Mouse (Mus musculus) MEL (cell line): Measurements from ENCODE around the gene Cfd. TPM values are rescaled to one million over a fixed set of nuclear protein-coding genes. Genes with fewer than 3 reads are reported as not detected.
A peak's percentile ranks its signal among the peaks of the same experiment; 100 is the strongest.

Experiments
- DNase-seq: peaks from one replicate; pipeline ENCODE4 v3.0.0; 2011; ENCODE audit warnings: low read depth, low spot score
- H3K27ac ChIP-seq: 2 replicates; pipeline ENCODE4 v1.5.1; 2012; ENCODE audit warnings: low read depth, mild to moderate bottlenecking, control low read depth, low read length, moderate library complexity; ENCODE audit not compliant: control insufficient read depth
- H3K27me3 ChIP-seq, 2 experiments: fragments of 150-350 bp in 1 of 2; sonication (generic) in 1 of 2; 2 replicates each; pipeline ENCODE4 v1.6.1; 2012; ENCODE audit warnings: low read length in 2 of 2, mild to moderate bottlenecking in 2 of 2, improper control_type of control experiment in 1 of 2, moderate library complexity in 1 of 2; ENCODE audit not compliant: insufficient read depth in 2 of 2, control insufficient read depth in 1 of 2
- H3K36me3 ChIP-seq, 2 experiments: 2 replicates each; pipeline ENCODE4 v1.6.1; 2012 to 2014; ENCODE audit warnings: low read length in 2 of 2, improper control_type of control experiment in 1 of 2, inconsistent platforms in 1 of 2, mild to moderate bottlenecking in 1 of 2; ENCODE audit not compliant: insufficient read depth in 2 of 2, control insufficient read depth in 1 of 2
- H3K4me1 ChIP-seq, 2 experiments: fragments of 150-350 bp in 1 of 2; sonication (generic) in 1 of 2; 2 replicates each; pipeline ENCODE4 v1.6.1; 2012; ENCODE audit warnings: low read length in 2 of 2, improper control_type of control experiment in 1 of 2, mild to moderate bottlenecking in 1 of 2; ENCODE audit not compliant: insufficient read depth in 2 of 2, control insufficient read depth in 1 of 2
- H3K4me3 ChIP-seq, 2 experiments: fragments of 150-350 bp in 1 of 2; sonication (generic) in 1 of 2; 2 replicates each; pipeline ENCODE4 v1.5.1; 2012; ENCODE audit warnings: low read depth in 2 of 2, low read length in 2 of 2, mild to moderate bottlenecking in 2 of 2, moderate library complexity in 2 of 2, control low read depth in 1 of 2, improper control_type of control experiment in 1 of 2; ENCODE audit not compliant: control insufficient read depth in 1 of 2, insufficient read depth in 1 of 2
- H3K79me2 ChIP-seq: 2 replicates; pipeline ENCODE4 v1.6.1; 2012; ENCODE audit warnings: mild to moderate bottlenecking, low read length, moderate library complexity; ENCODE audit not compliant: control insufficient read depth, poor library complexity, insufficient read depth
- H3K9ac ChIP-seq: 2 replicates; pipeline ENCODE4 v1.6.1; 2012; ENCODE audit warnings: low read depth, mild to moderate bottlenecking, control low read depth, low read length, moderate library complexity; ENCODE audit not compliant: control insufficient read depth, poor library complexity, severe bottlenecking
- H3K9me3 ChIP-seq: fragments of 150-350 bp; sonication (generic); replicated peaks from 2 replicates; pipeline ENCODE4 v1.6.1; 2012; ENCODE audit warnings: mild to moderate bottlenecking, low read length, improper control_type of control experiment, moderate library complexity; ENCODE audit not compliant: insufficient read depth
- BHLHE40 ChIP-seq: IDR thresholded peaks from 2 replicates; pipeline ENCODE4 v1.6.1; 2012; ENCODE audit warnings: low read depth, mild to moderate bottlenecking, inconsistent platforms, low read length, improper control_type of control experiment, borderline replicate concordance
- CHD1 ChIP-seq: IDR thresholded peaks from 2 replicates; pipeline ENCODE4 v1.6.1; 2012; ENCODE audit warnings: low read depth, mild to moderate bottlenecking, inconsistent platforms, low read length, improper control_type of control experiment
- CTCF ChIP-seq, 3 experiments: IDR thresholded peaks in 2 of 3; conservative IDR thresholded peaks in 1 of 3; 2 replicates each; pipeline ENCODE4 v1.5.1; 2011 to 2012; ENCODE audit warnings: low read length in 3 of 3, low read depth in 2 of 3, mild to moderate bottlenecking in 2 of 3, improper control_type of control experiment in 1 of 3, inconsistent platforms in 1 of 3, mixed read lengths in 1 of 3, moderate library complexity in 1 of 3; ENCODE audit not compliant: control insufficient read depth in 1 of 3, insufficient read depth in 1 of 3, poor library complexity in 1 of 3, severe bottlenecking in 1 of 3
- ELF1 ChIP-seq: IDR thresholded peaks from 2 replicates; pipeline ENCODE4 v1.6.1; 2014; ENCODE audit warnings: low read depth, mild to moderate bottlenecking, inconsistent platforms, low read length, improper control_type of control experiment, moderate library complexity
- HCFC1 ChIP-seq: IDR thresholded peaks from 2 replicates; pipeline ENCODE4 v1.6.1; 2012; ENCODE audit warnings: low read depth, mild to moderate bottlenecking, inconsistent platforms, low read length, improper control_type of control experiment, moderate library complexity
- KAT2A ChIP-seq: conservative IDR thresholded peaks from 2 replicates; pipeline ENCODE4 v1.6.1; 2012; ENCODE audit warnings: low read depth, low read length, improper control_type of control experiment, inconsistent platforms
- NRF1 ChIP-seq: IDR thresholded peaks from 2 replicates; pipeline ENCODE4 v1.6.1; 2014; ENCODE audit warnings: low read depth, mild to moderate bottlenecking, inconsistent platforms, low read length, improper control_type of control experiment, moderate library complexity; ENCODE audit not compliant: poor library complexity, insufficient read depth, severe bottlenecking
- POLR2A ChIP-seq, 2 experiments: IDR thresholded peaks; 2 replicates each; pipeline ENCODE4 v1.6.1; 2011 to 2012; ENCODE audit warnings: low read length in 2 of 2, mild to moderate bottlenecking in 2 of 2, control low read depth in 1 of 2, improper control_type of control experiment in 1 of 2, low read depth in 1 of 2, moderate library complexity in 1 of 2; ENCODE audit not compliant: control insufficient read depth in 1 of 2, insufficient read depth in 1 of 2, poor library complexity in 1 of 2
- POLR2AphosphoS2 ChIP-seq: IDR thresholded peaks from 2 replicates; pipeline ENCODE4 v1.6.1; 2011; ENCODE audit warnings: low read length, improper control_type of control experiment
- SIN3A ChIP-seq: IDR thresholded peaks from 2 replicates; pipeline ENCODE4 v1.6.1; 2012; ENCODE audit warnings: low read length, improper control_type of control experiment, inconsistent platforms
- SMC3 ChIP-seq: IDR thresholded peaks from 2 replicates; pipeline ENCODE4 v1.6.1; 2011; ENCODE audit warnings: low read depth, low read length, improper control_type of control experiment
- TBP ChIP-seq: IDR thresholded peaks from 2 replicates; pipeline ENCODE4 v1.8.0; 2011; ENCODE audit warnings: low read depth, low read length, improper control_type of control experiment
- TCF12 ChIP-seq: IDR thresholded peaks from 2 replicates; pipeline ENCODE4 v1.6.1; 2014; ENCODE audit warnings: low read depth, mild to moderate bottlenecking, inconsistent platforms, low read length, improper control_type of control experiment, moderate library complexity
- ZC3H11A ChIP-seq: IDR thresholded peaks from 2 replicates; pipeline ENCODE4 v1.6.1; 2012; ENCODE audit warnings: low read depth, mild to moderate bottlenecking, inconsistent platforms, low read length, improper control_type of control experiment
- polyA plus RNA-seq, 2 experiments: library from polyadenylated mRNA; stranded (reverse) in 1 of 2; unstranded in 1 of 2; fragments of >175 nt in 1 of 2; fragments of >200 nt in 1 of 2; gene quantifications; 2 replicates each; pipeline versions ENCODE4 v1.2.1 to v1.2.4; 2012; ENCODE audit warnings: low replicate concordance in 2 of 2, low read depth in 1 of 2; ENCODE audit not compliant: insufficient read length in 2 of 2, insufficient read depth in 1 of 2, missing spikeins in 1 of 2
- total RNA-seq: library from RNA; depleted of rRNA; stranded (reverse); fragments of 300-350 nt; gene quantifications from 2 replicates; pipeline ENCODE4 v1.2.3, GENCODE M21; 2012

Gene Cfd
- total and polyA plus RNA-seq, 3 experiments, result 0.21 TPM; not detected in 2

GRCm38 (mm10) chr10:79856280-79856679 is 34.4 kb upstream of the Cfd start:
- H3K27me3 ChIP-seq, result no peaks in the 10 kb centered on the region
- no peak overlapping the region; the same call in 1 of the 2 replicates for H3K27ac ChIP-seq
- peaks cover 2 to 33% of the 10 kb centered on the region in 2 experiments; a peak in 3 of 4 replicates for H3K4me1 ChIP-seq
- peak overlapping the region; percentile 77 to 99 for H3K4me3 ChIP-seq
- no peaks in the 10 kb centered on the region for H3K9me3 ChIP-seq
- H3K36me3 ChIP-seq, result peaks cover 10 to 28% of the 10 kb centered on the region in 2 experiments
- peaks cover 73% of the 10 kb centered on the region for H3K79me2 ChIP-seq
- peak overlapping the region; percentile 100 for H3K9ac ChIP-seq
- TF ChIP-seq HCFC1 (no peak), POLR2AphosphoS2 (no peak), TCF12 (no peak), NRF1 (no peak), TBP (0 out of 2 replicates have a peak, but pooled peaks have one; percentile 3)
- no peak for DNase-seq

GRCm38 (mm10) chr10:79856704-79857451 is 33.8 kb upstream of the Cfd start:
- TF ChIP-seq KAT2A (no peak), ELF1 (0 out of 2 replicates have a peak, but pooled peaks have one; percentile 14), BHLHE40 (no peak), CHD1 (no peak), SMC3 (no peak), TBP (0 out of 2 replicates have a peak, but pooled peaks have one; percentile 5), ZC3H11A (no peak), TCF12 (no peak)
- TF ChIP-seq, all 39 proteins: peak for 2
- peak; percentile 43 for DNase-seq
- peak overlapping the region; percentile 77 to 99 for H3K4me3 ChIP-seq
- H3K27ac ChIP-seq, result peak overlapping the region; percentile 32
- H3K27me3 ChIP-seq, result no peaks in the 10 kb centered on the region
- H3K4me1 ChIP-seq, result peaks cover 2 to 27% of the 10 kb centered on the region in 2 experiments; a peak in 3 of 4 replicates
- H3K36me3 ChIP-seq, result peaks cover 15 to 27% of the 10 kb centered on the region in 2 experiments
- peaks cover 73% of the 10 kb centered on the region for H3K79me2 ChIP-seq
- H3K9ac ChIP-seq, result peak overlapping the region; percentile 100
- H3K9me3 ChIP-seq, result no peaks in the 10 kb centered on the region

- H3K9ac ChIP-seq, result peak overlapping the region; percentile 100
- peak; percentile 89 for DNase-seq
- H3K36me3 ChIP-seq, result peaks cover 17 to 23% of the 10 kb centered on the region in 2 experiments
- peaks cover 72% of the 10 kb centered on the region for H3K79me2 ChIP-seq
- TF ChIP-seq POLR2A (IDR thresholded peaks at IDR 0.05; ENCODE audit: control insufficient read depth in 1 of 2, insufficient read depth in 1 of 2, low read depth in 1 of 2, low read length in 2 of 2, poor library complexity in 1 of 2), result peak; percentile 22 to 34; a peak in 1 of 4 replicates
- TF ChIP-seq CTCF (IDR thresholded peaks at IDR 0.05 in 2 of 3, conservative IDR thresholded peaks at IDR 0.05 in 1 of 3; ENCODE audit: control insufficient read depth in 1 of 3, insufficient read depth in 1 of 3, low read depth in 2 of 3, low read length in 3 of 3, poor library complexity in 1 of 3, severe bottlenecking in 1 of 3), result no peak
- peak; percentile 66; the same call in 1 of the 2 replicates for TF ChIP-seq SIN3A
- TF ChIP-seq, all 39 proteins: peak for 2
- Histone ChIP-seq H3K4me3 (peak overlapping the region; percentile 77 to 99), H3K4me1 (peaks cover 2 to 21% of the 10 kb centered on the region in 2 experiments; a peak in 3 of 4 replicates), H3K9me3 (no peaks in the 10 kb centered on the region), H3K27me3 (no peaks in the 10 kb centered on the region), H3K27ac (peak overlapping the region; percentile 32)
Observed at GRCm38 (mm10) chr10:79857452-79857811, 33.2 kb upstream of the Cfd start.
